Mouse (Mus musculus) C2C12 (cell line): ENCODE results near the gene Nenf. TPM values are rescaled to one million over a fixed set of nuclear protein-coding genes. Genes with fewer than 3 reads are reported as not detected.

ENCODE experiments used
- H3K27me3 ChIP-seq: one replicate; pipeline ENCODE4 v1.6.1; 2011; ENCODE audit not compliant: control insufficient read depth, insufficient read depth, insufficient read length
- H3K36me3 ChIP-seq: one replicate; pipeline ENCODE4 v1.6.1; 2011; ENCODE audit not compliant: control insufficient read depth, insufficient read depth
- H3K4me3 ChIP-seq: one replicate; pipeline ENCODE4 v1.5.1; 2011; ENCODE audit warnings: mild to moderate bottlenecking, control low read depth; ENCODE audit not compliant: poor library complexity, insufficient read depth, severe bottlenecking
- H3K79me2 ChIP-seq: one replicate; pipeline ENCODE4 v1.6.1; 2011; ENCODE audit not compliant: control insufficient read depth, insufficient read depth
- H3K79me3 ChIP-seq: one replicate; pipeline ENCODE4 v1.6.1; 2011; ENCODE audit warnings: low read depth, control low read depth
- H3ac ChIP-seq: one replicate; pipeline ENCODE3; 2011; ENCODE audit warnings: low read depth; ENCODE audit not compliant: control insufficient read depth, insufficient read length
- CEBPB ChIP-seq: IDR thresholded peaks from one replicate; pipeline ENCODE4 v1.6.1; 2011; ENCODE audit warnings: low read depth, mild to moderate bottlenecking, control low read depth, moderate library complexity
- CTCF ChIP-seq: IDR thresholded peaks from one replicate; pipeline ENCODE4 v1.5.1; 2011; ENCODE audit not compliant: control insufficient read depth, insufficient read depth, insufficient read length
- FOSL1 ChIP-seq: IDR thresholded peaks from one replicate; pipeline ENCODE4 v1.8.0; 2011; ENCODE audit warnings: mild to moderate bottlenecking, low read length; ENCODE audit not compliant: poor library complexity, insufficient read depth, severe bottlenecking
- MAX ChIP-seq: IDR thresholded peaks from one replicate; pipeline ENCODE4 v1.6.1; 2011; ENCODE audit warnings: mild to moderate bottlenecking, control low read depth
- MYOD1 ChIP-seq: IDR thresholded peaks from one replicate; pipeline ENCODE4 v1.6.1; 2011; ENCODE audit warnings: low read depth; ENCODE audit not compliant: control insufficient read depth, insufficient read length
- MYOG ChIP-seq: IDR thresholded peaks from one replicate; pipeline ENCODE4 v1.6.1; 2011; ENCODE audit not compliant: control insufficient read depth, insufficient read length; ENCODE audit errors: extremely low read depth
- USF1 ChIP-seq: IDR thresholded peaks from one replicate; pipeline ENCODE4 v1.6.1; 2011; ENCODE audit warnings: low read depth, mild to moderate bottlenecking, control low read depth, moderate library complexity
- polyA plus RNA-seq: library from polyadenylated mRNA; unstranded; fragments of >200 nt; fragmentation: generic; extraction: Trizol; gene quantifications from one replicate; pipeline ENCODE4 v1.2.1, GENCODE M21; 2012; ENCODE audit warnings: missing spikeins

The Nenf gene
- polyA plus RNA-seq, 1 experiment = 98.5 TPM

DNA sequence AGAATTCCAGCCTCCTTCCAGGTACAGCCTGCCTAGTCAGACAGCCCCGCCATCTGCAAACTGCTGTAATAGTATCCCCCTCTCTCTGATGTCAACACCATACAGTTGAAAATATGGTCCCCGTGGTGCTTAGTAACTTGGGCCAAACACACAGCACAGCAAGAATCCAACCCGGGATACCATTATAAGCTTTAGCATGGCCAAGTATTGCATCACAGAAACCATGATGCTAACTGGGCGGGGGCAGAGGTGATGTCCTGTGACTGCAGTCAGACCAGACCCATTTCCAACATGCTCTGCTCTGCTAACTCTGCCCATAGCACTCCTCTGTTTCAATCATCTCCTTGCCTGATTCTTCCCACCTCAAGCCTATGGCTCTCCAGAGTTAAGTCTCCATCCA is 4.1 kb downstream of the Nenf start:
- no peak overlapping the region for H3ac ChIP-seq
- H3K79me2 ChIP-seq = no peaks in the 10 kb centered on the region
- no peaks in the 10 kb centered on the region for H3K79me3 ChIP-seq
- no peaks in the 10 kb centered on the region for H3K36me3 ChIP-seq
- H3K27me3 ChIP-seq = no peaks in the 10 kb centered on the region
- TF ChIP-seq CEBPB = peak; percentile 57
- no peak for TF ChIP-seq MYOG
- no peak for TF ChIP-seq MYOD1
- H3K4me3 ChIP-seq = no peak overlapping the region

DNA sequence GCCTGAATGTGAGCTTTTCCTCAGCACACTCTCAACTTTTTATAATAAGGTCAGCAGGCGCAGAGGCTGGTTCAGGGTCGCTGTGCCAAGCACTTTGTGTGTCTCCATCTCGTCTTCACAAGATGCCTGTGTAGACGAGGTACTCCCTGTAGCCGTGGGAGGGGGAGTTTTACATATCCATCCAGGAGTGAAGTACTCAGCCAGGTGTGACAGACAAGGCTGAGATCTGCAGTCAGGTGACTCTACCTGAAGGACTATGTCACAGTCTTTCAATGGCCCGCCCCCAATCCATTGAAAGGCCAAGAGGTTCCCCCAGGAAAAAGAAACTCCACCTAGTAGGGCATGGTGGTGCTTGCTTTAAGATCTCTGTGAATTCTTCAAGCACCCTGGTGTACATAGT is 4.8 kb downstream of the Nenf start:
- Histone ChIP-seq H3K79me3 (no peaks in the 10 kb centered on the region), H3ac (no peak overlapping the region), H3K4me3 (no peak overlapping the region), H3K79me2 (no peaks in the 10 kb centered on the region), H3K36me3 (no peaks in the 10 kb centered on the region), H3K27me3 (no peaks in the 10 kb centered on the region)
- TF ChIP-seq MYOG = no peak
- TF ChIP-seq CEBPB = no peak

DNA sequence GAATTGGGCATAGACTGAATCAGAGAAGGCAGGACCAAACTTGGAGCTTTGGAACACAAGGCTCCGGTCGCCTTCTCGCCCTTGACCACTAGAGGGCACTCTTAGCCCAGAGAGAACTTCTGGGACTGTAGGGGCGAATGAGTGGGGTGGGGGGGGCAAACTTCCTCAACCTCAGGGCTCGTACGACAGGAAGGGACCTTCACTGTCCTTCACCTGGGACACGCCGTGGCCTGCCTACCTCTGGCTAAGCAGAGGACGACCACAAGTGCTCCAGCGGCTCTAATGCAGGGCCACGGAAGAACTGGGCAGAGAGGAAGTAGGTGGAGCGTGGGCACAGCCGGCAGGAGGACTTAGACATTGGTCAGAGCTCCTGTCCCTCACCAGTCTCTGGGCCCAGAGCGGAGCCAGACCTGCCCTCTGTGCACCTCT is 5.5 kb downstream of the Nenf start:
- Histone ChIP-seq H3K79me3 (no peaks in the 10 kb centered on the region), H3K36me3 (no peaks in the 10 kb centered on the region), H3K79me2 (no peaks in the 10 kb centered on the region), H3K4me3 (peak overlapping the region; percentile 40), H3ac (peak overlapping the region; percentile 50), H3K27me3 (no peaks in the 10 kb centered on the region)
- TF ChIP-seq MYOG (no peak), CTCF (peak; percentile 25)

DNA sequence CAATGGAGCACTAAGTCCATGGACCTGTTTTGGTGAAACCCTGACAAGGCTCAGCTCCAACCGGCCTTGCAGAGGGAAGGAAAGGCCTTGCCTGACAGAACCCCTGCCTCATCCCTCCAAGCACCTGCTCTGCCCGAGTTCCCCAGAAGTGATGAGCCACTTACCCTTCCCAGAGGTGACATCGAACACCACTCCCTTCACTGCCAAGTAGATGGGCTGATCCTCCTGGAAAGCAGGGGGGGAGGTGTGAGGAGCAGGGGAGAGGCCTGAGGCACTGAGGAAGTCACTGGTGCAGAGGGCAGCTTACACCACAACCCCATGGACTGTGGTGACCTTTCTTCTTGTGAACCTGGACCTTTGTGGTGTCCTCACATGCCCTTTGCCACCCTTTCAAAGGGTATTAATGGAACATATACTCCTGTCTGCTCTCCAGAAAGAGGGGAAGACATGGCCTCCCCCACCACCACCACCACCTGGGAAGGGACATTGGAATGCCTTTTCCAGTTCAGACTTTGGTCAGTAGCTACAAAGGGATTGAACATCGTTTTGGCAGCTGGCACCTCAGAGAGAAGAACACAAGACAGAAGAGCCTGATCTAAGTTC is 6.6 kb downstream of the Nenf start:
- H3K27me3 ChIP-seq = no peaks in the 10 kb centered on the region

DNA sequence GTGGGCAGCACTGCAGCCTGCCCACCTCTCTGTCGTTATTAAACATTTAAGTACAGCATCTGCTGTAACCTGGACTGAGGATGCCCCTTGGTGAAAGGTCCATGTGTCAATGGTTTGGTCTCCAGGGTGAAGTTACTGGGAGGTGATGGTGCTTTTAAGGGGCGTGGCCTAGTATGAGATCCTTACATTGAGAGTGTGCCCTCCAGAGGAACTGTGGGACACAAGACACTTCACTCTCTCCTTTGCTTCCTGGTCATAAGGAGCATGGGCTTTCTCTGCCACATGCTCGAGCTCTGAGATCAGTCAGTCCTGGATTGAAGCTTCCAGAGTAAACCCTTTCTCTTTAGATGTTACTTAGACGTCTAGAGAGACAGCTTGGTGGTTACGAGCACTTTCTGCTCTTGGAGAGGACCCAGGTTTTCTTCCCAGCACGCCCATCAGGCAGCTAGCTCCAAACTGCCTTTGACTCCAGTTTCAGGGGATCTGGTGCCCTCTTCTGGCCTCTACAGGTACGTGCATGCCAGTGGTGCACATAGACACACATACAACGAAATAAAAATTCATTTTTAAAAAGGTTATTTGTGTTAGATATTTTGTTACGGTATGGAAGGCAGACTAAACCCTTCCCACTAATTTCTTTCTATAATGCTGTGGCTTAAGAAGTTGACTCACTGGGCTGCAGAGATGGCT is 10.1 kb downstream of the Nenf start:
- no peak overlapping the region for H3ac ChIP-seq
- no peaks in the 10 kb centered on the region for H3K79me3 ChIP-seq
- H3K4me3 ChIP-seq = no peak overlapping the region
- H3K36me3 ChIP-seq = no peaks in the 10 kb centered on the region
- TF ChIP-seq CEBPB (no peak), MAX (no peak), MYOG (no peak), MYOD1 (no peak), FOSL1 (no peak)
- H3K79me2 ChIP-seq = no peaks in the 10 kb centered on the region
- no peaks in the 10 kb centered on the region for H3K27me3 ChIP-seq

More for the DNA sequence above, 6.6 kb downstream of the Nenf start:
- H3K36me3 ChIP-seq = no peaks in the 10 kb centered on the region
- no peak for TF ChIP-seq CEBPB
- TF ChIP-seq MYOG = no peak
- no peaks in the 10 kb centered on the region for H3K79me3 ChIP-seq
- H3K4me3 ChIP-seq = no peak overlapping the region
- no peaks in the 10 kb centered on the region for H3K79me2 ChIP-seq
- no peak overlapping the region for H3ac ChIP-seq

DNA sequence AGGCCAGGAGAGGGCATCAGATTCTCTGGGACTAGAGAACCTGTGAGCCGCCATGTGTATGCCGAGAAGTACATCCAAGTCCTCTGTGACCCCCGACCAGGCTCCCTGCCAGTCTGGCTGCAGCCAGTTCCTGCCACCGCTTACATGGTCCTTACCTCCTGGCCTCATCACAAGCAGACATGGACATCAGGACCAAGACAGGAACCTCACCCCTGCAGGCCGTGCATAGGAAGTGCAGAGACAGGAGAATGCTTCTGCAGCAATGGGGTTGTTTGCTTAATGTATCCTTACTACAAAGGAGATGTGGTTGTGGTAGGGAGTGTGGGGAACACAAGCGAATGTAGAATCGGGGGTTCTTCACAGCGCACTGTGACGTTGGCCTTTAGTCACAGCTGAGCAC is 11.7 kb downstream of the Nenf start:
- Histone ChIP-seq H3K36me3 (no peaks in the 10 kb centered on the region), H3ac (no peak overlapping the region)

More for the DNA sequence above, 11.7 kb downstream of the Nenf start:
- no peaks in the 10 kb centered on the region for H3K79me3 ChIP-seq
- H3K79me2 ChIP-seq = no peaks in the 10 kb centered on the region
- H3K27me3 ChIP-seq = no peaks in the 10 kb centered on the region
- TF ChIP-seq MYOG (no peak), CEBPB (no peak), FOSL1 (no peak), USF1 (no peak), MYOD1 (no peak), CTCF (no peak), MAX (no peak)
- H3K4me3 ChIP-seq = no peak overlapping the region
